Mouse (Mus musculus): ENCODE data around the gene Ttc28.

GRCm38 (mm10) chr5:110984136-110984681 is 104.6 kb downstream of the Ttc28 start:
- no peak for TF ChIP-seq CTCF (IDR thresholded peaks at IDR 0.05; ENCODE audit: insufficient read depth, low read length)
- TF ChIP-seq POLR2A (IDR thresholded peaks at IDR 0.05; ENCODE audit: borderline replicate concordance, extremely low read depth, low read depth, low read length) = no peak
